Mouse (Mus musculus): ENCODE measurements at regions not wholly inside any gene's neighbourhood (a gene's known extent, or its start where the extent isn't known, plus 50 kb on each side); places are given as distances from the start of the nearest gene placed in this dataset.

DNA sequence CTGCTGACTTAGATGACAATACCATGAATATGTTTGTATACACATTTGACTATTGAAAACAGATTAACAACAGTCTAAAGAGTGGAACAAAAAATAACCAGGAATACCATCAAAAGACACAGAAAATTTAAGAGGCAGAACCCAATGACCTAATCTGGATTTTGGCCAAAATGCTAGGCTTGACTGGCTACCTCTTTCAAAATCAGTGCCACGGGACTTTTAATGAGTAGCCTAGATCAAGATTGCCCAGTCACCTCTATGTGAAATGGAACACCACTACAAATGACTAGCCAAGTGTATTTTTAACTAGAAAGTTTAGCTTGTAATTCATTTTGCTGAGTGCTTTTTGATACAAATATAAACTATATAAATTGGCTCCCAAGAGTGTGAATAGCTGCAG lies 286.0 kb upstream of the N6amt1 start:
- DNase-seq (ENCODE audit: low spot score) = no peak

DNA sequence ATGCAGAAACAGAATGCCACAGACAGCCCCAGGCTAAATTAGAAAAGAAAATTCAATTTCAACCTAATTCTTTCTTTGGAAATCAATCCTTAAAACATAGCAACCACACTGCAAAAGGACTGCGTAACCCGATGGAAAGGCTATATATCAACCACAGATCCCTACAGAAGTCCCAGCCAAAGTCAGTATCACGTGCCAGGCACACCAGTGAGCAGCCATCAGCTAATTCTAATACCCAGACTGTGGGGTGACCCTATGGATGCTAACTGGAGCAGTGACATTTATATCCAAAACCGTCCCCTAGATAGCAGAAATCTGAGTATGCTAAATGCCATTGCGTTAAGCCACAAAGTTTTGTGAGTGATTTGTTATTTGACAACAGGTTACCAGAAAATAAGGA lies 286.5 kb upstream of the N6amt1 start:
- DNase-seq (ENCODE audit: low spot score) = no peak

DNA sequence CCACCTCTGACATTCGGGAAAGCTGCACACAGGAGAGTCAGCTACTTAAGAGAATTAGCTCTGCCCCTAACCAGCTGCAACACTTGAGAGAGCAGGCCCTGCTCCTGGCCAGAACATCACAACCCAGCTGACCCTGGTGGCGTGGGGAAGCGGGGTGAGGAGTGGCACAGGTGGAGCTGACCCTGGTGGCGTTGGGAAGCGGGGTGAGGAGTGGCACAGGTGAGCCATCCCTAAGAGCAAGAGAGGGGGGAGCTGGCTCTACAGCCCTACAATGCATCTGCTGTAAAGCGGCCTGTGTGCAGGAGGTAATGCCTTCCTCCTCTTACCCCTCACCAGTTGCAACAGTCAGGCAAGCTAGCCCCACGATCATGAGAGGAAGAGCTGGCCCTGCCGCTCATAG lies 293.5 kb upstream of the N6amt1 start:
- DNase-seq (ENCODE audit: low spot score) = no peak

DNA sequence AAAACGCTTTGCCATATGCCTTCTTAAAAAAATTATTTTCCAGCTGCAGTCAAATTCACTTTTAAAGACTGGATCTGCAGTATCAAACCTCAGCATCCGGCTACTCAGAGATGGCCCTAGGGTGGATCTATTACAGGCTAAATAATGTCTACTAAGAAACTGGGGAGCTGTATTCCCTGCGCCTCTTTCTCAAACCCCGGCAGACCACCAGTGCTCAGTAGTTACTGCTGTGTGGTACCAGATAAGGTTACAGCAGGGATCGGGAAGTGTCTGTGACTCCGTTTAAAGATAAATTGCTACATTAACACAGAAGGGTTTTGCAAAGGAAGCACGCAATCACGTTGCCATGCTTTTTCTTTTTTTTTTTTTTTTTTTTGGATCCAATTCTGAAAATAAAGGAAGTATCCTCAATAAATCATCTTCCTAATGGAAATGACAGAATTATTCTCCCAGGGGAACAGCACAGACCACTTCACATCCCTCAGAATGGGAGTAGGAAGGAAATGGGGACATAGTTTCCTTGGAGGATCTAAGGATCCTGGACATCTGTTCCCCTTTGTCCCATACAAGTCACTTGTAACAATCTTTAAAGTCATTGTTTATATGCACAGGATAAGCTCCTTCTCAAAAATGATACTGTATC lies 304.1 kb upstream of the N6amt1 start:
- no peak for DNase-seq (ENCODE audit: low spot score)

DNA sequence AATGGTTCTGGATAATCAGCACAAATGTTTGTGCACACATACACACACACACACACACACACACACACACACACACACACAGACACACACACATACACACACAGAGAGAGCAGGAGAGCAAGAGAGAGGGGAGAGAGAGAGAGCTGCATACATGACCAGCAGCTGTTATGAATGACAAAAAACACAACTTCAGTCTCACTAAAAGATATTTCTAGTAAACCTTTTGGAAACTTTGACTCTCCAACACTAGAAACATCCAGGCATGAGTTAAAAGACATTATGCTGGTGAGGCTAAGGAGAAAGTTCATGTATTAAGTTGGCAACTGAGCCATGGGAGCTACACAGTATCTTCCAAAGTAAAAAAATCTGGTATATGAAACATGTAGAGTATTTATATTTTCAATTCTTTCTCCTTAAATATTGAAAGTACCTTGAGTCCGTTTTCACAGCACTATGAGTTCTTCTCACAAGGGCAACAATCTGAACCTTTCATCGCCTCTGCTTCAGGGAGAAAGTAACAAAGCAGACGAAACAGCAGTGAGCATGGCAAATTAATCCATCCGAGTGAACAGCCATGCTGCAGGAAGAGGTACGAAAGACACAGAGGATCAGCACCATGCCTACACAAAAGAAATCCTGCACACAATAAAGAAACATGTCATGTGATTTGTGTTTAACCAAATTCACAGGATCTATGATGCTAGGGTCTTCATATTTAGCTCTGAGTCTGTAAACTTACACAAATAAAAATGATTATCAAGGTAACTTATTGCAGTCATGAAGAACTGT lies 309.0 kb upstream of the N6amt1 start:
- DNase-seq (ENCODE audit: low spot score) = no peak

DNA sequence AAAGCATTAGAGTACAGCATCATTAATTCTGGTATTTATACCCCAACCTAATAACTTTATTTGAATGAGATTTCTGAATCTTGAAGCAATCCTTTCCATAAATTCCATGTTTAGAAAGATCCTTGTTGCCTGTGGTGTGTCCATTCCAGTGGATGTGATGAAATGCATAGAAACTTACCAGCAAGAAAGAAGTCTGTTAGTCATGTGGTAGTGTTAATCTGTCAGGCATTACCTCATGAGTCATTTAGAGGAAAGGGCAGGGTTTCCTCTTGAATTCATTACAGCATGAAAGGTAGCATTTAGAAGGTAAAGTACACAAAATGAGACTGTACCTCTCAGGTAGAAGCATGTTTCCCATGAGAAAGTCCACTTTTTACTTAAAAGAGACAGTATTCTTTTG lies 310.3 kb upstream of the N6amt1 start:
- no peak for DNase-seq (ENCODE audit: low spot score)

DNA sequence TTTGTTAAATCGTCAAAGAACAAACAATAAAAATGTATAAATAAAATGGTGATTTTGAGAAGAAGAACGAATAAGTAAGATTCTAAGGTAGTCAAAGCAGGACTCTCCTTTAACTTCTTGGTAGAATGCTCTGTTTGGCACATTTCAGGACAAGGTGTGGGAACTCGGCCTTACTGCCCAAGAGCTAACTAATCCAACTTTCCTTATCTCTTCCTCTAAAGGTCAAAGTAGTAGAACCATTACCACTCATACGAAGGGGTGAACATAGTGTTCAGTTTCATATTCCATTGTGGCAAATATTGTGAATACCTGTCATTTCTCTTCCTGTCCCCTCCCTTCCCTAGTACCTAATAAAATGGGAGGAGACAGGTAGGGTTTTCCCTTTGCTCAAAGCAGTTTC lies 313.6 kb upstream of the N6amt1 start:
- no peak for DNase-seq (ENCODE audit: low spot score)

DNA sequence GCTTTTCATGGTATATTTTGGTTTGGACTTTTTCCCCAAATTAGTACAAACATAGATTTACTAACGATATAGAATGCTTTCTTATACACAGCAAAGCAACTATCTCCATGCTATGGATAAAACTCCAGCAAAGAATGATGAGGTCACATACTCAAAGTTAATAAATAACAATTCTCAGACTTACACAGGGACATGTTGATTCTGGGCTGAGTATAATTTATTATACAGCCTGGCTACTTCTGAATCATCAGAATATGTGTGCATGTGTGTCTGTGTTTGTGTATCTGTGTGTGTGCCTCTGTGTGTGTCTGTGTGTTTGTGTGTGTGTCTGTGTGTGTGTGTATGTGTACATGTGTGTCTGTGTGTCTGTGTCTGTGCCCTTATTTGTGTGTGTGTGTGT lies 314.1 kb upstream of the N6amt1 start:
- no peak for DNase-seq (ENCODE audit: low spot score)

DNA sequence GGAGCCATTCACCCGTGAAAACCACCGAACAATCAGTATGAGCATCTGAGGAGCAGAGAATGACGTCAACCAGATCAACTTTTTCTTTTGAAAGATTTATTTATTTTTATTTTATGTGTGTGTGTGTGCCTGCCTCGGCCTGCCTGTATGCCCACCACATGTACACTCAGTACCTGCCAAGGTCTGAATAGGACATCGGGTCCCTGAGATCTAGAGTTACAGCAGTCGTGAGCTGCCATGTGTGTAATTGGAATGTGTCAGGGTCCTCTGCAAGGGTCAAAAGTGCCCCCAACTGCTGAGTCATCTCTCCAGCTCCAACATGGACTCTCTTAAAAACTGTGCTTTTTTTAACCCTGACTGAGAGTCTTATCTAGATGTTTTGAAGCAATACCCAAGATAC lies 316.9 kb upstream of the N6amt1 start:
- no peak for DNase-seq (ENCODE audit: low spot score)

DNA sequence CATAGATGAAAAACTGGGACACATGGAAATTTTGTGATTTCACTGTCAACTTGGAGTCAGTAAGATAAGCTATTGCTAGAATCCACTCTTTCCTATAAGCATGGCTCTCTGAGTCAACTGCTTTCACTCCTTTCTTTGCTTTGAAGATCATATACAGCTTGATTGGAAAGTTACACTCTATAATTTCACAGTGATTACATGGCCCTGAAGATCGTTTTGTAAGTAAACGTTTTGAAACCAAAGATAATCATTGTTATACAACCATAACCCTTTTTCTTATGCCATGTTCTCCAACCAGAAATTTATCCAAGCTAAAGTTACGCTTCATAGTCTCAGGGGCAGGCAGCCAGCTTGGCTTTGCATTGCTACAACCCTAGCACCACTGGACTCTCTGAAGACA lies 322.1 kb upstream of the N6amt1 start:
- no peak for DNase-seq (ENCODE audit: low spot score)

DNA sequence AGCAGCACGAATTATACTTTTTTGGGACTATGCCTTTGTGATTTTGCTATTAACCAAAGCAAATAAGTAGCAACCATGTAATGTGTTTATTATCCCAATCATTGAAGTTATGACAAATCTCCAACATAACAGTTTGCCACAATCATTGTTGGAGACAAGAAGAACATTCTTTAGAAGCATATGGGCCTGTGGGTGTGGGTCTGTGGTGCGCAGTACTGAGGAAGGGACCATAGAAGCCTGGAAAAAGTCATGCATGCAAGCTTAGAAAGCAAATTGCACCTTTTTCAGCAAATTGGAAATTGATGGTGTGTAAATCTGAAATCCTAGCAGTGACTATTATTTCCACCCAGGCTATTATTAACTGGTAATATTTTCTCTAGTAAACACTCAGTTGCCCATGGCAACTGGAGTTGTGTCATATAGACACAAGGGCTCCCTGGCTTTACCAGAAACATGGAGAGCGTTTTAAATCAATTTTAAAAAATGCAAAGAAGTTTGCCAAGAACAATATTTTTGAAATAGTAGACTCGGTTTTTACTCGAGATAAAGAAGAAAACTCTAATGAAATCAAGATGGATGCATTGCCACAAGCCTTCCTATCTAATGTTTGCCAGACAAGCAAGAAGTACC lies 325.4 kb upstream of the N6amt1 start:
- peak; percentile 11 for DNase-seq (ENCODE audit: low spot score)

DNA sequence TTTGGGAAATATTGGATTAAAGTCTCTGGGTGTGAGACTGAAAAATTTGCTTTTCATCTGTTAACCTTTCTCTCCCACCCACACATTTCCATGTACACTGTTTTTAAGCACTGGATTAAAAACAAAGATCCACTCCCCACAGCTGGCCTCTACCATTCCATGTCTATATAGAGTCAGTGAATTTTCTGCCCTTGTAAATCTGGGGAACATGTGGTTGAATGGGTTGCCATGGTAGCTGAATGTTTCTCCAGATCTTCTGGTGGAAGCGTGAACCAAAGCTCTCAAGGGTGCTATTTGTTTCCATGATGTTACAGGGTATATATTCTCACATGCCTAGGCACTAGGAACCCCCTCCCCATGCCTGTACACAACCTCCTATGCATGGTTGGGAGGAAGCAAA lies 326.4 kb upstream of the N6amt1 start:
- peak; percentile 11 for DNase-seq (ENCODE audit: low spot score)

DNA sequence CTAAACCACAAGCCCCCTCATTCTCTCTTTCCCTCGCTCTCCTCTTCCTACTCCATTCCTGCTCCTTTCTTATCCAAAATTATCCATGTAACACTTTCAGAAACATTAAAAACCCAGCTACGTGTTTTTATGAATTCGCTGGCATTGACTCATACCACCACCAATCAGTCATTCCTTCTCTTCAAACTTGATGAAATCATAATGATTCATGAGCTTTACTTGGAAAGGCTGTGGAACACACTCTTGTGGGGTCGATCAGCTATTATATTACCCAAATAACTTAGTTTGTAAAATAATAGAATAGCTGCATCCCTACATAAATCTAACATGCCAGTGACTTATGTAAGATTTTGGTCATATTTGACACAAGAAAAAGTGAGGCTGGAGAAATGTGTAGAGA lies 331.9 kb upstream of the N6amt1 start:
- no peak for DNase-seq (ENCODE audit: low spot score)

DNA sequence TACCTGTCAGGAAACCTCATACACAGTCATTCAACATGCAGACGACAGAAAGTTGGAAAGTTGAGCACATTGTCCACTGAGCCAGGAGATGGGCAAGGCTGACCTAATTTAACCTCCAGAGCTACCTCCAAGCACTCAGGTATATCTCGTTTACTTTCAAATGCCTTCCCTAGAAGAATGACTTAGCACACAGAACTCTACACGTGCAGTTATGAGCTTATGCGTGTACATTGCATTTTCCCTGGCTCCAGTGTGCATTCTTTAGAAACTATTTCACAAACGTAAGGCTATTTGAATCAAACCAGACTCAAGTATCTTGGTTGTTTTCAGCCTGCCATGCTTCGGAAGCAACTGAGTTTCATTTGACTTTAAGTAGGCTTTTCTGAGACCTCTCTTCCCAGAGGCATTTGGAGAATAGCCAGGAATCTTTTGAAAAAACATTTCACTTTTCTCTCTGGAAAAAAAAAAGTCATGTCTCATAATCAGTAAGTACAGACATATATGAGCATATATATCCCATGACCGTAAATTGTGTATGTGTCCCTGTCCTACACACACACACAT lies 336.8 kb upstream of the N6amt1 start:
- no peak for DNase-seq (ENCODE audit: low spot score)

DNA sequence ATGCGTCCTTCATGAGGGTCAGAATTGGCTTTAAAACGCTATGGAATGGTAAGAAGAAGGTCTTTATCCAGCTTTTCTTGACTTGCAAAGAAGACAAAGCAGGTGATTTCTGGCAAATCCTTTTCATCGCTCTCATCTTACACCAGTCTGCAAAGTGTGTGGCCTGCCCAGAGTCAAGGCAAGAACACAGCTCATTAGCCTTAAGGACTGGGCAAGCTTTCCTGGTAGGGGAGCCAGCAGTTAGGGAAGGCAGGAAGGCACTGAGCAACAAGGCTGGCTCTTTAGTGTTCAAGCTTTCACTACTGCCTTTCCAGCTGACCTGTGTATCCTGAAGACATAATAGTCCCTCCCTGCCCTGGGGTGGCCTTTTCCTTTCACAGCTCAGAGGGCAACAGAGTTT lies 352.4 kb upstream of the N6amt1 start:
- no peak for DNase-seq (ENCODE audit: low spot score)

DNA sequence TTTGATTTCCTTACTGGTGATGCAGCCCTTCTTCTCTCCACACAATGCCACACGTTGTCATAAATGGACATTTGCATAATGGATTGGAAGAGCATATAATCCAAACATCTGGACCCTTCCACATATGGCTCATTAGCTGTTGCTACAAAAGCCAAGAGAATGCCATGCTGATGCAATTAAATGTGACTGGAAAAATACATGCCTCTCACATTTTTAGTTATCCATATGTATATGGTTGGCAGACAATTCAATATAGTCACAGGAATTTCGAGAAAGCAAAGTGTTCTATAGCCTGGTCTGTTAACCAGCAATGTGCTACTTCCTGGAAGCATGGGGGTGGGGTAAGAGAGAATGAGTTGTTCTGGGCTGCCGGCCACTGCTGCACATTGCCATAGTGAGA lies 352.9 kb upstream of the N6amt1 start:
- DNase-seq (ENCODE audit: low spot score) = peak; percentile 10

DNA sequence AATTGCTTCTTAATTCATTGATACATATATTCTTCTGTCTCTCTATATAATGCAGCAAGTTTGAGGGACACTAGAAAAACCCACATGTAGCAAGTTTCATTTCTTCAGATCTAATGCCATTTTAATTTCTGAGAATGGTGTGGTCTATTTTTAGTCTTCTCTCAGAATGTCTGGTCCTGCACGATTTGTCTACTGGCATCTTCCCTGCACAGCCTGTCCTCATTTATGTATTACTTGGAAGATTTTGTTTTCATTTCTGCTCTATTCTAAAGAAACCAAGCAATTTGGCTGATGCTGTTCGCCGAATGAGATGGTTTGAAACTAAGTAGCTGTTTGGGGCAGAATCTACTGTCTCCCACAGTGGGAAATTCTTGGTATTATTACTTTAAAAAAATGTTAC lies 382.3 kb upstream of the N6amt1 start:
- DNase-seq (ENCODE audit: low spot score) = peak; percentile 6

DNA sequence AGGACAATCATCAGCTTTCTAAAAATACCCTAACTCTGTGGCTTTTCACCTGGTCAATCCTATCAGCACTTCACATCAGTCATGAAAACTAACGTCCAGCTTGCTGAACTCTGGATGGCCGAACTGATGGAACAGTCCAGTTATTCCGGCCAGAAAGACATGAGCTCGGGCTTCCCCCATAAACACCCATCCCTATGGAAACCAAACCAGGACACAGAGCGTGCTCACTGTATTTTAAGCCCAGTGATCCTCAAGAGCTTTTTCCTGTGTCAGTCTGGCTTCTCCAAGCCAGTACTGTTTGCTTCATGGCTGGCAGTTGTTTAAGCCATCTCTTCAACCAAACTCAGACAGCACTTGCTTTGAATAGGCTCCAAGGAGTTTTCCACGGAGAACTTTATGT lies 404.3 kb upstream of the N6amt1 start:
- DNase-seq (ENCODE audit: low spot score) = no peak

DNA sequence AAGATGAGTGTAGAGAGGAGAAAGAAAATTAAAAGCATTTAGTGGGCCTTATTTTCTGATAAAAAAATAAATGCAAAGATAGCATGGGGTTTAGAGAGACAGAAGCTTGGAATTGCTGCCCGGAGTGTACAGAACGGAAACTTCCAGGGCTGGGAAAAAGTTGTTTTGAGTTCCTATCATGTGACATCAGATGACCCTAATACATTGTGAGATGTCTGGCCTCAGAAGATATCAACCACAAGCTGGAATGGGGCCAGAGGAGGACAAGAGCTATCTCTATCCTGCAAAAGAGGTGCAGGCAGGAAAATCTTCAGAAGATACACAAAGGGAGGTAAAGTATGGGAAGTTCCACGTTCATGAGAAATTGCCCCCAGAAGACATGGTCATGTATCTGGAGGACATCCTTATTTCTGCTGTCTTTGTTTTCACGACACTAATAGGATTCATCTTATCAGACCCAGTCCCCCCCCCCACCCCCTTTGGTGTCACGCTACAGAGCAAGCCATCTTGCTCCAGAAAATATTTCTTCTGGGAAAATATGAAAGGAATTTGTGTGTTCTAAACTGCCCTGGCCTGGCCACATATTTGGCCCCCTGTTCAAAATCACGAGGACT lies 408.3 kb upstream of the N6amt1 start:
- DNase-seq (ENCODE audit: low spot score) = no peak

DNA sequence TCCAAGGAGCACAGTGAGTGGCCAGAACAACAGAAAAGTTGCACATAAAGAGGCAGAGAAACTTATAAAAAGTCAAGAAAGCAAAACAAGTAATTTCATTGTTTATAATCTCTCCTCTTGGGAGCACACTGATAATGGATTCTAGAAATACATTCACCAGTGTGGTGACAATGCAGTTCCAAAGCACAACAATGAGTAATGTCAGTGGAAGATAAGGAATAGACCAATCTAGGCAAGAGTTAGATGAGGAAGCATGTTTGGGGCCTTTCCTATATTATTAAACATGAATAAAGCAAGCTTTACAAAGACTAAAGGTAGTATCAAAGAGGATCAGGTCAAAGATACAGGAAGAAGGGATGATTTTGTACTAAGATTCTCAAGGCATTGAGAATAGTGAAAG lies 408.9 kb upstream of the N6amt1 start:
- no peak for DNase-seq (ENCODE audit: low spot score)

DNA sequence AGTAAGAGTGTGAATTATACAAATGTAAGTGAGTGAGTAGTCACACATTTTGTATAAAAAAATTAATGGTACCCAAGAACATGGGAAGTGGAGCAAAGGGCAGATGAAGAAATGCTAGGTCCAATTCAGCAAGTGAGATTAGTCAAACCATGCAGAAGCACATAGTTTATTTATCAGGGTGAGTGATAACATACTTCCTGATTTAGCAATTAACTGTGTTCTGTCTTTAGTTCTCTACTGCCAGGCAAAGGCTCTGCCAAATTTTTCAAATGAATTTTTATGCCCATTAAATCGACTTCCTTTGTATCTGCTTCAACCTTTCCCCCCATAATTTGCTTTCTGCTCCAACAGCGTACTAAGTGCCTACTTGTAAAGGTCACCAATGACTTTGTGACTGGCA lies 419.0 kb upstream of the N6amt1 start:
- DNase-seq (ENCODE audit: low spot score) = no peak

DNA sequence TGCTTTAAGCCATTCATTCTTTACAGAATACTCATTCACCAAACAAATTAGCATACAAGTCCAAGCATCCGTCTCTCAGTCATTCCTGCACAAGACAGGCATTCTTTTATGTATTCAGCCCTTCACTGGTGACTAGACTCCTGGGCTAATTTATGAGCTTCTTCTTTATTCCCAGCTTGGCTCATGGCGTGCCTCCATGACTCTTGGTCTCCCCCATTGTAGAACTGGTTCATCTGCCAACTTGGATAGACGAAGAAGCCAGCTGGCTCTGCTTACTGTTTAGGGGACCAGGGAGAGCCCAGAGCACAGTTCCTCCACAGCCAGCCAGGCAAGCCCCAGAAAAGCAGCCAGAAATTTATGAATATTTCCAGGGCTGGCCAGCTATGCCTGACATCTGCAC lies 421.2 kb upstream of the N6amt1 start:
- DNase-seq (ENCODE audit: low spot score) = peak; percentile 4

Data from layer of hippocampus, adult 11-12 months (tissue).